Mouse (Mus musculus): ENCODE data around the gene Epb41l2. TPM values are rescaled to one million over a fixed set of nuclear protein-coding genes. Genes with fewer than 3 reads are reported as not detected.

The Epb41l2 gene
- total RNA-seq, 2 experiments from 2014 or later, result 66.4 to 68.5 TPM

GRCm38 (mm10) chr10:25535891-25536331, 176.3 kb downstream of the Epb41l2 start, which contains the start of gene Smlr1:
TSS of gene Smlr1 (minus strand) at chr10:25536267.
- DNase-seq, result no peak
- intact Hi-C loops (cut with DNase I), result no loop called here

GRCm38 (mm10) chr10:25536621-25537020, 177.0 kb downstream of the Epb41l2 start:
- DNase-seq, result no peak
- intact Hi-C loops (cut with DNase I), result no loop called here

DNA sequence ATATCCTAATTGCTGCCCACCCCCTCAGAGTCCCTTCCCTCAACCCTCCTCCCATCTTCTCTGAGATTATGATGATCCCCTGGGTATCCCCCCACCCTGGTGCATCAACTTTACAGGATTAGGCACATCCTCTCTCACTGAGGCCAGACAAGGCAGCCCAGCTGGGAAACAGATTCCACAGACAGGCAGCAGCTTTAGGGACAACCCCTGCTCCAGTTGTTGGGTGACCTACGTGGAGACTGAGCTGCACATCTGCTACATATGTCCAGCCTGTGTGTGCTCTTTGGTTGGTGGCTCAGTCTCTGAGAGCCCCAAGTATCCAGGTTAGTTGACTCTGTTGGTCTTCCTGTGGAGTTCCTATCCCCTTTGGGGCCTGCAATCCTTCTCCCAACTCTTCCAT, 179.1 kb downstream of the Epb41l2 start:
- no peak for DNase-seq
- intact Hi-C loops (cut with DNase I), result loop anchor here (1.0 kb wide), 1 partner anchor 599 kb away; no protein-coding TSS in a partner anchor

- peak; percentile 14 to 55 for DNase-seq
- intact Hi-C loops (cut with DNase I), result loop anchor here (1.0 kb wide), 1 partner anchor 598 kb away; no protein-coding TSS in a partner anchor
These were observed 179.7 kb downstream of the Epb41l2 start for GRCm38 (mm10) chr10:25539146-25539770.

GRCm38 (mm10) chr10:25539771-25540168, 180.2 kb downstream of the Epb41l2 start:
- intact Hi-C loops (cut with DNase I), result loop anchor here (1.0 kb wide), 1 partner anchor 598 kb away; no protein-coding TSS in a partner anchor
- peak; percentile 9 to 12 for DNase-seq

DNA sequence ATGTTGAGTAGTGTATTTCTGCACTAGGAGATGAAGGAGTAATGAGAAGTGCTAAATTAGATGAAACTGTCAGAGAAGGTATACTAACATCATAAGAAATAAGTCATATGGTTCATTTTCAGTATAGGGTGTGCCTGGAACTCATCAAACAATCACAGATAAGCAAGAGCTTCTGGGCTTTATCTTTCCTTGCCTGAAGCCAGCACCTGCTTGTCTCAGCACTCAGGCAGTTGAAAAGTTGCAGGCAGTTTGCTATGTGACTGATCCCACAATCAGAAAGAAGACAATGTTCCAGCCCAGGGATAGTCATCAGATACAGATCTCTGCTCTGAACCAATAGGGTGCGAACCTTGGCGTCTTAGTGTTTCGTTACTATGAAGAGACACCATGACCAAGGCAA, 181.5 kb downstream of the Epb41l2 start:
- no peak for DNase-seq
- intact Hi-C loops (cut with DNase I), result no loop called here

GRCm38 (mm10) chr10:25552936-25553335, 193.3 kb downstream of the Epb41l2 start:
- no peak for DNase-seq
- intact Hi-C loops (cut with DNase I), result no loop called here

DNA sequence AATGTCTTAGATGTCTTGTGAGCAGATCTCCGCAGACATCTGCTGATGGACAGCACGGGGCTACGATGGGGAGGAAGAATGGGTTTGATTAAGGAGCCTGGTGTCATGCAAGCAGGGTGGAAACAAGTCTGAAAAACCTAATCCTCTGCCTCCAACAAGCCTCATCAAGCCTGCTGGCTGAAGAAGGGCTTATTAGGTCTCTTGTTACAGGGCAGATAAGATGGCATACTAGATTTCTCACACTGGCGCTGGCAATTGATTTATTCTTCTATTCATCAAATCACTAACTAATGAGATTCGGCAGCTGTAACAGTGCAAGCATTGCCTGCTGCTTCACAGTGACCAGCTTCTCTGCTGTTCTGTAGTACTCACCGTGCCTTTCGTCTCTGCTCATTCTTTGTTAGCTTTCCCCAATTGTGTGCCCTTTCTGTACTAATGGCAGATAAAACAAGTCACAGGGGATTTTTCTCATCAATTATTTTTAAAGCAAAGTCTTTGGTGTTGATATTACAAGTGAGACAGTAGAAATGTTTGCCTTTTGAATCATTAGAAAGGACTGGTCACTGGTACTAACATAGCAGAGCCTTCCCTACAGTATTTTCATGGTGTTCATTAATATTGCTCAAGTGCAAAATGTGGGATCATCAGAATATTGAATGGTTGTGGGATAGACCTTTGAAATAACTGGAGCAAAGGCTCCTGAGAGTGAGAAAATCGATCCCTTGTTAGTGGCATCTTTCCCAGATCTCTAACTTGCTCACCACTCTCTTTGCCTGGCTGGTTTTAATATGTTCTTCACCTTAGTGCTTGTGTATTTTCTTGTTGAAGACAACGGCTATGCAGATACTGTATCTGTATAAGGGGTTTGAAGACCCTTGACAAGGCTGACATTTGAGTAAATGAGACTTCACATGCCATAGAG, 212.0 kb downstream of the Epb41l2 start:
- intact Hi-C loops (cut with DNase I), result no loop called here
- no peak for DNase-seq

Other genes starting within 250 kb of the Epb41l2 start
- gene Akap7, start 51.9 kb upstream of the Epb41l2 start, total RNA-seq (2021), result 10 to 100 TPM; 47.5 to 60.7 TPM
- not detected for gene Smlr1, start 176.5 kb downstream of the Epb41l2 start, total RNA-seq (2021)

Measured in heart, postnatal 14 days (tissue).